Mouse (Mus musculus) retina, adult 2 months (tissue): ENCODE data around the gene Col8a2.

Experiments used
- DNase-seq: peaks from one replicate; pipeline ENCODE4 v3.0.0-alpha.2; 2012; ENCODE audit warnings: low read depth, low spot score

Gene Col8a2

GRCm38 (mm10) chr4:126301584-126302309 lies 15.2 kb downstream of the Col8a2 start:
- no peak for DNase-seq

DNA sequence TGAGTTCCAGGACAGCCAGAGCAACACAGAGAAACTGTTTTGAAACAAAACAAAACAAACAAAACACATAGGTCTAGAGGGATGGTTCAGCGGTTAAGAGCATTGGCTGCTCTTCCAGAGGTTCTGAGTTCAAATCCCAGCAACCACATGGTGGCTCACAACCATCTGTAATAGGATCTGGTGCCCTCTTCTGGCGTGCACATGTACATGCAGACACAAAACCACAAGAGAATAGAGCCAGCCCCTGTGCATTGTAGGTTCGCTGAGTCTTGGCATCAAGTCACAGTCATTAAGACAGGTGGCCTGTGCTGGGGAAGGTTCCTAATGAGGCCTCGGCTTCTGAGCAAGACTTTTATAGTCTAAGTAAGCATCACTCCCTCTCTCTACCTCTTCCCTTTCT lies 17.3 kb downstream of the Col8a2 start:
- no peak for DNase-seq

DNA sequence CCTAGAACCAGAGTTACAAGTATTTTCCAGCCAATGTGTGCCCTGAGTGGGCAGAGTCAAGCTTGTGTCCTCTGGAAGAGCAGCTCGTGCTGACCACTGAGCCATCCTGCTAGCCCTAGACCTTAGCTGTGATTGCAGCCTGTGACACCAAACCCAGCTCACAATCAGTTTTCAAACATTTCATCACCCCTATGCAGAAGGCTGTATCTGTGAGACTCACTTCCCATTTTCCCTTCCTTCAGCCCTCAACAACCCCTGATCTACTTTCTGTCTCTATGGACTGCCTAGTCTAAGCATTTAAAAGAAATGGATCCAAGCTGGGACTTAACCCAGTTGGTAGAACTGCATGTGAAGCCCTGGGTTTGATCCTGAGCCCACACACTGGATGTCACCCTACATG lies 18.8 kb downstream of the Col8a2 start:
- no peak for DNase-seq

DNA sequence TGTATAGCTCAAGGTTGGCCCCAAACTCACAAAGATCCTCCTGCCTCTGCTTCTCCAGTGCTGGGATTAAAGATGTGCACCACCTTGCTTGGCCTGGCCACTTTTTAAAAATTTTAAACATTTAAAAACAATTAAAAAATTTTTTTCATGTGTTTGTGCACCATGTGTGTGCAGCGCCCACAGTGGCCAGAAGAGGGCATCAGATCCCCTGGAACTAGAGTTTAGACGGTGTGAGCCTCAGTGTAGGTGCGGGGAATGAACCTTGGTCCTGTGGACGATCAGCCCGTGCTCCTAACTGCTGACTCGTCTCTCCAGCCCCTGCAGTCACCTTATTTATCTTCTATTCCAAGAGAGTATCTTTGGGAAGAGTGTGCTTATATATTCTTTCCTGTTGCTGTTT lies 19.5 kb downstream of the Col8a2 start:
- no peak for DNase-seq

GRCm38 (mm10) chr4:126306827-126307226 lies 20.2 kb downstream of the Col8a2 start:
- no peak for DNase-seq

DNA sequence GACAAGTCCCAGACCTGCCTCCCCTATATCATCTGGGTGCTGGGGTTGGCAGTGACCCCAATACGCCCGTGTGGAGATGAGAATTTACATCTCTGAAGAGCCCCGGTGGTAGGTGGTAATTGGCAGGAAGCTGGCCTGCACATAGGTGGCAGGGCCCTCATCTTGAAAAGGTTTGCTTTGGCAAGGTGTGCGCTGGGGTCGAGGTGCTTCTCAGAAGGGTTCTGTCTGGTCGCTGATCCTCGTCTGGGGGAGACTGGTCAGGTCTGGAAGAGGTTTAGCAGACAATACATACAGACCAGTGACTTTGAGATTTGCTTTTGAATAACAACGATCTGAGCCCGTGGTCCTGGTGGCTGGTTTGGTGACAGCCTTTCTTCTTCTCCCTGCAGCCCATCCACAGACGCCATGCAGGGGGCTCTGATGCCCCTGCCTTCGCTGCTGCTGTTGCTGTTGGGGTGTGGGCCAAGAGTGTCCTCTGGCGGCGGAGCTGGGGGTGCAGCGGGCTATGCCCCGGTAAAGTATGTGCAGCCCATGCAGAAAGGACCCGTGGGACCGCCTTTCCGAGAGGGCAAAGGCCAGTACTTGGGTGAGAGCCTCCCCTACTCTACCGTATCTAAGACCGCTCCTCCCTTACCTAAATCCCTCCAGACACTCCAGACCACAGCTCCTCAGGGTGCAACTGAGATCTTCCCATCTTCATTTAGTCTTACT lies 22.8 kb downstream of the Col8a2 start:
- DNase-seq = no peak

DNA sequence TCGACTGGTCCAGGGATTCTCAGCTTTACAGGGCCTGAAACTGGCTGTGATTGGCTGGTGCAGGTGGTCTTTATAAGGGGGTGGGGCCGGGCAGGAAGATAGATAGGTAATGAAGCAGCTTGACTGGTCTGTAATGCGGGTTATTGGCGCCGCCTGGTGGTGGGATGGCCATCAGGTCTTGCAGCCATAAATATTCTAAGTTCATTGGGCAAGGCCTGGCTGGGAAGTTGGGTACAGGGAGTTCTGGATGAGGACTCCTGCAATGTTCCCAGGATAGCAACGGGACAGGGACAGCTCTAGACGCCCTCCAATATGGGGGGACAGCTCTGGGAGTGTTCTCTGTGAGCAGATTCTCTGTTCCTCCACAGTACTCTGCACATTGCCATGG lies 23.3 kb downstream of the Col8a2 start:
- peak; percentile 51 for DNase-seq

GRCm38 (mm10) chr4:126310344-126310743 lies 23.8 kb downstream of the Col8a2 start:
- no peak for DNase-seq

- DNase-seq = no peak
Observed at GRCm38 (mm10) chr4:126311566-126312200, 25.1 kb downstream of the Col8a2 start.

GRCm38 (mm10) chr4:126313202-126313601 lies 26.6 kb downstream of the Col8a2 start:
- DNase-seq = no peak

- no peak for DNase-seq
Observed at GRCm38 (mm10) chr4:126314393-126314792, 27.8 kb downstream of the Col8a2 start.

- no peak for DNase-seq
Observed at GRCm38 (mm10) chr4:126315931-126316330, 29.3 kb downstream of the Col8a2 start.

GRCm38 (mm10) chr4:126316443-126317040 lies 29.9 kb downstream of the Col8a2 start:
- no peak for DNase-seq

DNA sequence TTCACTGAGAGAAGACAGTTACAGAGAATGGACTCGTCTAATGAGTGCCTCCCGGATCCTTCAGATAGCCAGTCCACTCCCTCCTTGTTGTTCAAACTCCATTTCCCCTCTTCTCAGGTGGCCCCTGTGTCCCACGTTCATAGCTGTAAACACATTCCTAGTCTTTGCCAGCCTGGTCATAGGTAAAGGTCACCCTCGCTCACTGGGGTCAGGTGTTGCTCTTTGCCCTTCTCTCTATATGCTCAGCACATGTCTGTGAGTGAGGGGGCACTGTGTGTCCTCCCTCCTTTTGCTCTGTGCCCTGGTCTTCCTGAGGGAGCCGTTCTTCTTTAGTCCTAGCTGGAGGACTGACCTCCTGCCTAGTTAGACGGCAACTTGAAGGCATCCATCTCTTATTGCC lies 33.2 kb downstream of the Col8a2 start:
- no peak for DNase-seq

DNA sequence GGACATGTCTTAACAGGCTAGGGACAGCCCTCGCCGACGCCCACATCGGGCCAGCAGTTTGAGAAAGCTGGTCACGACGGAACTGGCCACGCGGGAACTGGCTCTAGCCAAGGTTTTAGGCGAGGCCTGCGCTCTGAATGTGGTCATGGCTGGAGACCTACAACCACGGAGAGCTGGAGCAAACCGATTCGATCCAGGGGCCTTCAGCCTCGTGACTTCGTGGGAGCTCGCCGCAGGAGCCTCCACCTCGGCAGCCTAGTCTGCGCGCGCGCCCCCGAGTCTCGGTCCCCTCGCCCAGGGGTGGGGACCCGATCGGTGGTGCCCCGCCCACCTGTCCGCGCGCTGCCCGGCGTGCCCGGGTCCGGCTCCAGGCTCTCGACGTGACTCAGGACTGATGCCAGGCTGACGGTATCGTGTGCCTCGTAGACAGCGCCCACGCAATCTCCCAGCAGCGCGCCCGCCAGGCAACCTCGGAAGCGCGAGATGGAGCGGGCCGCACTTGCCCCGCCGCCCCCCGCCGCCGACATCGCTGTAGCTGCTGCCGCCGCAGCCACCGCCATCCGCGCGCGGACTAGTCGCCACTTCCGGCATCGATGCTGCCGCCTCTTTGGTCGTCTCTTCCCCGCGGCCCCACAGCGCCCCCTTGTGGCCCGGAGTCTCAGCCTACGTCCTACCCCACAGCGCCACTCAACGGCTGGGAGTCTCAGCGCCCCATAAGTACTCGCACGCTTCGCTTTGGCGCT lies 34.7 kb downstream of the Col8a2 start, which contains the start of gene Adprhl2:
Gene Adprhl2 (minus strand): TSS at position 593 of the 743 bp plus-strand sequence.
- DNase-seq = peak; percentile 93

GRCm38 (mm10) chr4:126321854-126322511 lies 35.4 kb downstream of the Col8a2 start:
- DNase-seq = no peak

- DNase-seq = no peak
Observed at GRCm38 (mm10) chr4:126322646-126323045, 36.1 kb downstream of the Col8a2 start.

GRCm38 (mm10) chr4:126324861-126325260 lies 38.3 kb downstream of the Col8a2 start:
- no peak for DNase-seq

- no peak for DNase-seq
Observed at GRCm38 (mm10) chr4:126325281-126325861, 38.8 kb downstream of the Col8a2 start, which contains the start of gene Tekt2. Gene Tekt2 (minus strand): TSS chr4:126325688.

DNA sequence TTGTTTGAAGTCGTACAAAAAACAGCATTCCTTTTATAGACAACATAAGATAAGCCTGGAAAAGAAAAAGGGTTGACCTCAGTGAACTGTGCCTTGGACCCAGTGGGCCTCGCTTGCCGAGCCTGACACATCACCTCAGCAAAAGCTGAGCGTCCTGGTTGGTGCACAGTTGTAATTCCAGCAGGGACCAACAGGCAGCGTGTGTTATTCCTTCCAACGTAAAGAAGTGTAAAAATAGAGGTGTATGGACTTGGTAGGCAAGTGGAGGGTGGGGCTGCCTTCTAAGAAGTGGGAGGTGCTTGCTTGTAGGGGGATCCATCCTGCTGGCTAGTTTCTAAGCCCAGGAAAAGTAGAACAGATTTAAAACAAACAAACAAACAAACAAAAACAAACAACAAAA lies 39.4 kb downstream of the Col8a2 start:
- DNase-seq = no peak

GRCm38 (mm10) chr4:126330295-126330694 lies 43.7 kb downstream of the Col8a2 start:
- no peak for DNase-seq
